Mouse (Mus musculus) stomach, postnatal 0 days (tissue): ENCODE measurements around the gene D17Wsu92e.

Experiments
- CTCF ChIP-seq: IDR thresholded peaks from 2 replicates; pipeline ENCODE4 v1.5.1; 2016; ENCODE audit warnings: antibody characterized with exemption, low read depth, mild to moderate bottlenecking, moderate library complexity
- EP300 ChIP-seq: optimal IDR thresholded peaks from 2 replicates; pipeline ENCODE3; 2016; ENCODE audit warnings: antibody characterized with exemption

DNA sequence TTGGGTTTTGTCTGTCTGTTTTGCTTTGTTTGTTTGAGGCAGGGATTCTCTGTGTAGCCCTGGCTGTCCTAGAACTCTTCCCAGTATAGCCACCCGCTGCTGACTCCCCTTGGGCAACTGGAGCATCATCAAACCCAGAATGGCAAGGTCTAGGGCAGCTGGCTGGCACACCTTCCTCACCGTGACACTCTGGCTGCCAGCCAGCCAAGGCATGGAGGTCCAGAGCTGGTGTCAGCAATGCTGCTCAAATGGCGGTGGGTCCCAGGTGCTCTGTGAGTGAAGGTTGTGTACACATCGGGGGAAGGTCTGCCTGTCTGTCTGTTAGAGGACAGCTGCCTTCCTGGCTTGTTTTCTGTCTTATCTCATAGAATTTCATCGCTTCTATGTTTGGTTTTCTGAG lies 88.3 kb downstream of the D17Wsu92e start:
- TF ChIP-seq EP300 = no peak
- TF ChIP-seq CTCF = no peak
